Mouse (Mus musculus) intestine, postnatal 0 days (tissue): ENCODE measurements around the gene Gng2. TPM values are rescaled to one million over a fixed set of nuclear protein-coding genes. Genes with fewer than 3 reads are reported as not detected.

ENCODE experiments used
- ATAC-seq: fragments of 200-750 bp; cut with Nextera tagmentation; 2 replicates; pipeline ENCODE4 v1.8.0; 2017; ENCODE audit warnings: mild to moderate bottlenecking, moderate TSS enrichment, moderate library complexity
- H3K27ac ChIP-seq: fragments of 300-500 bp; sonication (generic); 2 replicates; pipeline ENCODE4 v1.5.1; 2014; ENCODE audit warnings: mild to moderate bottlenecking, low read depth, low read length, moderate library complexity
- H3K27me3 ChIP-seq: fragments of 300-500 bp; sonication (generic); replicated peaks from 2 replicates; pipeline ENCODE4 v1.6.1; 2014; ENCODE audit warnings: low read length, mixed read lengths; ENCODE audit not compliant: control insufficient read depth, insufficient read depth
- H3K36me3 ChIP-seq: fragments of 300-500 bp; sonication (generic); 2 replicates; pipeline ENCODE4 v1.6.1; 2014; ENCODE audit warnings: mild to moderate bottlenecking, moderate library complexity; ENCODE audit not compliant: control insufficient read depth, insufficient read depth
- H3K4me1 ChIP-seq: fragments of 300-500 bp; sonication (generic); replicated peaks from 2 replicates; pipeline ENCODE4 v1.6.1; 2014; ENCODE audit warnings: antibody characterized with exemption, low read length, mixed read lengths; ENCODE audit not compliant: control insufficient read depth, insufficient read depth
- H3K4me2 ChIP-seq: fragments of 300-500 bp; sonication (generic); replicated peaks from 2 replicates; pipeline ENCODE4 v1.6.1; 2014; ENCODE audit warnings: low read depth, mild to moderate bottlenecking, moderate library complexity
- H3K4me3 ChIP-seq: fragments of 300-500 bp; sonication (generic); 2 replicates; pipeline ENCODE4 v1.5.1; 2014; ENCODE audit warnings: low read depth, low read length
- H3K9ac ChIP-seq: fragments of 300-500 bp; sonication (generic); 2 replicates; pipeline ENCODE4 v1.6.1; 2014; ENCODE audit warnings: mild to moderate bottlenecking, low read depth, low read length
- H3K9me3 ChIP-seq: fragments of 300-500 bp; sonication (generic); 2 replicates; pipeline ENCODE4 v1.6.1; 2016; ENCODE audit warnings: mixed run types; ENCODE audit not compliant: control insufficient read depth
- CTCF ChIP-seq: sonication (generic); IDR thresholded peaks from 2 replicates; pipeline ENCODE4 v1.5.1; 2016; ENCODE audit warnings: low read depth, mild to moderate bottlenecking, control low read depth, antibody characterized with exemption, moderate library complexity
- WGBS: fragments of 180-500 bp; shearing (Covaris S2); extraction: QIAGEN DNeasy Blood & Tissue Kit; methylation state at CpG from one replicate; pipeline ENCODE4 v1.1.7; 2014; 5-methylcytosine and 5-hydroxymethylcytosine counted together
- polyA plus RNA-seq: library from polyadenylated mRNA; unstranded; fragments of >200 nt; fragmentation: Nextera tagmentation; extraction: Ambion mirVana; gene quantifications from 2 replicates; pipeline ENCODE4 v1.2.1, GENCODE M21; 2015

Gng2 gene
- polyA plus RNA-seq, 1 experiment from 2014 or later: 22.2 TPM

GRCm38 (mm10) chr14:19860281-19860680 is 117.1 kb downstream of the Gng2 start:
- H3K9me3 ChIP-seq: no peaks in the 10 kb centered on the region
- H3K4me3 ChIP-seq: no peak overlapping the region
- no peak for ATAC-seq
- no peaks in the 10 kb centered on the region for H3K4me1 ChIP-seq
- no peak for TF ChIP-seq CTCF
- no peaks in the 10 kb centered on the region for H3K36me3 ChIP-seq
- no peak overlapping the region for H3K27ac ChIP-seq
- no peaks in the 10 kb centered on the region for H3K27me3 ChIP-seq
- no peak overlapping the region for H3K9ac ChIP-seq
- no peak overlapping the region for H3K4me2 ChIP-seq
- 93% methylated on average over 4 of the region's 4 CpGs for WGBS

- Histone ChIP-seq H3K27me3 (no peaks in the 10 kb centered on the region), H3K36me3 (no peaks in the 10 kb centered on the region), H3K9ac (no peak overlapping the region), H3K9me3 (no peaks in the 10 kb centered on the region), H3K27ac (no peak overlapping the region), H3K4me2 (no peak overlapping the region), H3K4me3 (no peak overlapping the region), H3K4me1 (no peaks in the 10 kb centered on the region)
- no peak for ATAC-seq
- TF ChIP-seq CTCF: peak; percentile 55
- 45% methylated on average over 8 of the region's 8 CpGs for WGBS
Observed at GRCm38 (mm10) chr14:19858808-19859776, 118.3 kb downstream of the Gng2 start.

- no peaks in the 10 kb centered on the region for H3K4me1 ChIP-seq
- H3K27ac ChIP-seq: no peak overlapping the region
- 68% methylated on average over 2 of the region's 2 CpGs for WGBS
- H3K9ac ChIP-seq: no peak overlapping the region
- no peaks in the 10 kb centered on the region for H3K36me3 ChIP-seq
- H3K4me3 ChIP-seq: no peak overlapping the region
- no peaks in the 10 kb centered on the region for H3K9me3 ChIP-seq
- H3K27me3 ChIP-seq: no peaks in the 10 kb centered on the region
- no peak for TF ChIP-seq CTCF
- no peak for ATAC-seq
- no peak overlapping the region for H3K4me2 ChIP-seq
Observed at GRCm38 (mm10) chr14:19858279-19858678, 119.1 kb downstream of the Gng2 start.

DNA sequence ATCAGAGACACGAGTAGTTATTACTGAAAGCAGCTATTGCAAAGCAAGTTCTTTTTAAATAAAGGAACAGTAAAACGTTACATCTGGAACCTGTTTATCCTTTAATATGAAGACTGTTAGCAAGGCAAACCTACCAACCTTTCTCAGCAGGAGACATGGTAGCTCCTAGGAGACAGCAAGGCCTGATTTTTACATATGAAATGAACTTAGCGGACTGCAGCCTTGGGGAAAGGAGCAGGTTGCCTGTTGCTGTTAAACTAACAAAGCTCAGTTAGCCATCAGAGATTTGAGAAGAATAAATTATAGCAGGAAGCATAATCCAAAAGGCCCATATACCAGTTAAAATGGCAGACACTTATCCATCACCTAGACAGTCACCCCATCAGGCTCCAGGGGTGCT is 124.0 kb downstream of the Gng2 start:
- H3K36me3 ChIP-seq: no peaks in the 10 kb centered on the region
- H3K4me1 ChIP-seq: no peaks in the 10 kb centered on the region
- 47% methylated on average over 3 of the region's 3 CpGs for WGBS
- H3K4me3 ChIP-seq: no peak overlapping the region
- H3K27ac ChIP-seq: no peak overlapping the region
- H3K9ac ChIP-seq: no peak overlapping the region
- H3K9me3 ChIP-seq: no peaks in the 10 kb centered on the region
- H3K4me2 ChIP-seq: no peak overlapping the region
- H3K27me3 ChIP-seq: no peaks in the 10 kb centered on the region
- TF ChIP-seq CTCF: no peak
- no peak for ATAC-seq

GRCm38 (mm10) chr14:19839600-19840332 is 137.7 kb downstream of the Gng2 start:
- WGBS: 31% methylated on average over 15 of the region's 15 CpGs
- peak overlapping the region; percentile 24 for H3K4me3 ChIP-seq
- peak overlapping the region; percentile 34; the same call in 1 of the 2 replicates for H3K9ac ChIP-seq
- H3K27ac ChIP-seq: no peak overlapping the region
- H3K4me2 ChIP-seq: peak overlapping the region; percentile 52
- no peaks in the 10 kb centered on the region for H3K4me1 ChIP-seq
- peak; percentile 83 for TF ChIP-seq CTCF
- 0 out of 2 replicates have a peak, but pooled peaks have one; percentile 31 for ATAC-seq
- no peaks in the 10 kb centered on the region for H3K36me3 ChIP-seq
- no peaks in the 10 kb centered on the region for H3K9me3 ChIP-seq
- H3K27me3 ChIP-seq: no peaks in the 10 kb centered on the region

DNA sequence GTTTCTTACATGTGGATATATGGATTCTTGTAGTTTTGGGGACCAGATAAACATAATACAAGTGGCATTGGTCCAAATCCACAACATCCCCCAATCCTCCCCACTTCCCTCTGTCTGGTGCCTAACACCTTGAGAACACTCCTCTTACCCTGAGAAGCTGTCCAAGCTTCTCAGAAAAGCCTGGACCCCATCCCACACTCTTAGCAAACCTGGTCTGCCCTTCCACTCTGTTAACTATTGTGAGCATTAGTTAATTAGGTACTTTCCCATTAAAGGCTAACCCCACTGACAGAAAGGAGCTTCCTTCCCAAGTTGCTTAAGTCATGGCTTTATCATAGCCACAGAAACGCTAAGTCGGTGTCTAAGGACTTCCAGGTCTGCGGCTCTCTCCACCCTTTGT is 141.1 kb downstream of the Gng2 start:
- 75% methylated on average over 3 of the region's 3 CpGs for WGBS
- no peaks in the 10 kb centered on the region for H3K36me3 ChIP-seq
- no peak overlapping the region for H3K27ac ChIP-seq
- H3K9me3 ChIP-seq: no peaks in the 10 kb centered on the region
- no peak for ATAC-seq
- TF ChIP-seq CTCF: no peak
- H3K4me3 ChIP-seq: no peak overlapping the region
- no peak overlapping the region for H3K9ac ChIP-seq
- no peak overlapping the region for H3K4me2 ChIP-seq
- H3K27me3 ChIP-seq: no peaks in the 10 kb centered on the region
- H3K4me1 ChIP-seq: no peaks in the 10 kb centered on the region
